Mouse (Mus musculus) common myeloid progenitor, adult 5-6 weeks (primary cell): ENCODE measurements around the gene Pnldc1. TPM values are rescaled to one million over a fixed set of nuclear protein-coding genes. Genes with fewer than 3 reads are reported as not detected.

Source experiments
- ATAC-seq: replicated peaks from 2 replicates; pipeline ENCODE4 v1.8.0; 2016; ENCODE audit warnings: low read depth, mild to moderate bottlenecking, moderate TSS enrichment, inconsistent platforms; ENCODE audit not compliant: poor library complexity, severe bottlenecking
- total RNA-seq: library from RNA; stranded (forward); fragments of 200-1000, 187-1606 nt; gene quantifications from 2 replicates; pipeline ENCODE4 v1.2.3, GENCODE M21; 2017

Gene Pnldc1
- total RNA-seq, 1 experiment from 2014 or later, result not detected

GRCm38 (mm10) chr17:12865407-12865806 is 44.6 kb downstream of the Pnldc1 start:
- ATAC-seq, result no peak

- no peak for ATAC-seq
Observed at GRCm38 (mm10) chr17:12864111-12864510, 45.9 kb downstream of the Pnldc1 start.

GRCm38 (mm10) chr17:12859006-12859520 is 51.0 kb downstream of the Pnldc1 start:
- no peak for ATAC-seq

- peak; percentile 85 for ATAC-seq
Observed at GRCm38 (mm10) chr17:12858072-12858471, 52.0 kb downstream of the Pnldc1 start.

DNA sequence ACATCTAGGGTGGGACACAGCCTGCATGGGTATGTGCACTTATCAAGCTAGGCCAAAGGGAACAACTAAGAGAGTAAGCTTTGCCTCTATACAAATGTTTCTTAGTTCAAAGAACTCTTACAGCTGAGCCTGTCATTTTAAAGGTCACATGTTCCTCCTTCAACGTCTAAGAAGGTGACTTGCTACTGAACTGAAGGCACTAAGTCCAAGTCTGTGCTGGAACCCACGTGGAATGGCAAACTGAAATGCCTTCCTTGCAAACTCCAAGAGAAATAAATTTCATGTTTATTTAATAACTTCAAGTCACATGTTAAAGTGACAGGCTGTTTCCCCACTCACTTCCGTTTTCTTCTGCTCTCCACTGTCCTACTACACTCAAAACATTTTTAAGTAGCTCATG is 52.6 kb downstream of the Pnldc1 start:
- ATAC-seq, result no peak

GRCm38 (mm10) chr17:12854386-12854785 is 55.6 kb downstream of the Pnldc1 start:
- no peak for ATAC-seq

GRCm38 (mm10) chr17:12853821-12854220 is 56.2 kb downstream of the Pnldc1 start:
- peak; percentile 48; the same call in 1 of the 2 replicates for ATAC-seq

DNA sequence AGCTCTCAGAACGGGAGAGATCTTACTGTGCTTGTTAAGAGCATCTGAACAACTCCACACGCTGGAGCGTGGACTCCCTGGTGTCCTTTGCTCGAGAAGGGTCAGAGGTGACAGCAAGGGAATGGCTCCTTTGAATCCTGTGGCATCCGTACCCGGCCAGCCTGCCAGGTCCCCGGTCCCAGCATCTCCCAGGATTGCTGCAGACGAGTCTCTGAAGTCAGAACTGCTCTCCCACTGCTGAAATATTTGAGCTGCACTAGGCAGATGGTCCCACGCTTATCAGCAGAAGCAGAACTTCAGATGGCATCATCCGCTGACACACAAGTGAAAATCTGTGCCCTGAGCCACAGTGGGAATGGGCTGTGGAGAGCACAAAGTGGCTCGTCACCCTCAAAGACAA is 58.3 kb downstream of the Pnldc1 start:
- ATAC-seq, result no peak

DNA sequence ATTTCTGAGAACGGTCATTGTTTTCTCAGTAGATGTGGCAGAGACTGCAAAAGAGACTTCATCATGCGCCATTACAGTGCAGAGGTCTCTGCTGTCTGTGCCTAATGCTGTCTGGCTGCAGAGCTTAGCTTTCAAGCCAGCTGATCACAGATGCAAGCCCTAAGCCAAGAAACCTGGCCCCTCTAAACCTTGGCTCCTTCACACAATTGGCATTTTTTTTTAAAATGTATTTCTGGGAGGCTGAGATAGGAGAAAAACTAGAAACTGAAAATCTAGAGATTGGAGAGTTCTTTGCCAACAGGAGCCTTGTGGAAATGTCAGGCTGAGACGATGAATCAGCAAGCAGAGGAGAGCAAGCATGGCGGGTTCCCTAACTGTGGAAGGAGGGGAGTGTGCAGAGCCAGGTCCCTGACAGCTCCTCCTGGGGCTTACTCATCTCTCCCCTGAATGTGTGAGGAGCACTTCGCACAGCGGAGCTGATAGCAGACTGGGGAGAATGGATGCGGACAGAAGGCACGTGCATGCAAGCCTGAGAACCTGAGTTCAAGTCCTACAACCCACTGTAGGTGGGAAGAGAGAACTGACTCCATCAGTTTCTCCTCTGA is 60.1 kb downstream of the Pnldc1 start:
- ATAC-seq, result no peak

GRCm38 (mm10) chr17:12847736-12848135 is 62.3 kb downstream of the Pnldc1 start:
- no peak for ATAC-seq

DNA sequence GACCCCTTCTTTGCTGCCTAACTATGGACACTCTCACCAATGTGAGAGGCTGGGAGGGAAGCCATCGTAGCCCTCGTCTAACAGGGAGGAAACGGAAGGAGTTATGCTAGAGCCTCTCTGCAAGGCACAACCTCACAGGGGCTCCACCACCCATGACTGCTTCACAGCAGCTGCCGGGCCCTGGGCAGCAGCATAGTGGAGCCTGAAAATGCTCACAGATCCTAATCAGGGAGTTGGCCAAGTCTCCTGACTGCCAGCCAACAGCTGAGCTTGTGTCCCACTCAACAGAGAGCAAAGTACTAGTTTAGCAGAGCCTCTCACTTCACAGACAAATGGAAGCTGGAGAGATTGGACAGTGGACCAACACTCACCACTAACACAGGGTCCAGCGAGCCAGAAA is 63.6 kb downstream of the Pnldc1 start:
- no peak for ATAC-seq

DNA sequence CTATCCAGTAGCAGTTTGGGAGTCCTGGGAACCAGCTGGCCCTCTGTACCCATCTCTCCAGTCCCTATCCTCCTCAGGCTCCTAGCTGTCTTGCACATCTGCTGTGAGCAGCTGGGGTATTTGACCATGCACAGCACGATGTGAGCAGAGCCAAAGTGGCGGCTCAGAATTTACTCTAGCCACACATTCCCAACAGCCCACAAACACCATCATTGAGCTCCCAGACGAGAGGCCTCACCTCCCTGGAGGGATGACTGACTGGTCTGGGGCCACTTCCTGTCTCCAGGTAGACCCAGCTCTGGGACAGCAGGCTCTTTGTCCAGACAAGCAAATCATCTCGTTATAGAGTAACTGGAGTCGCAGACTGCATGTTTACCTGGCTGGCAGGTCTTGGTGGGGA is 64.2 kb downstream of the Pnldc1 start:
- no peak for ATAC-seq

DNA sequence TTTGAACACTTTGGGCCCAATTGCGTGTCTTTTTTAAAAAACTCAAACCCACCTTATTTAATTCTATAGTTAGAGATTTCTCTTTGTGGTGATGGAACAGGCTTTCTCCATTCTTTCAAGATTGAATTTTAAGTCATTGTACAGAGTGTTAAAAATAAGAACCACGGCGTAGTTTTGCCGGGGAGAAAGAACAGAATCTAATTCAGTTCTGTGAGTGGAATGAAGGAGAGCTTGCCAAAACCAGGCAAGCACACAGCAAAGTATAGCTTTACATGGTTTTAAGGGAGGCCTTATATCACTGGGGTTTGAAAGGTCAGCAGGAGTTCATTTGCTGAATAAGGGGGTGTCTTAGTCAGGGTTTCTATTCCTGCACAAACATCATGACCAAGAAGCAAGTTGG is 65.5 kb downstream of the Pnldc1 start:
- ATAC-seq, result no peak

- ATAC-seq, result 0 out of 2 replicates have a peak, but pooled peaks have one; percentile 45
Observed at GRCm38 (mm10) chr17:12843826-12844225, 66.2 kb downstream of the Pnldc1 start.

GRCm38 (mm10) chr17:12839475-12840267 is 70.4 kb downstream of the Pnldc1 start:
- ATAC-seq, result no peak

Other genes with a start within 250 kb of the Pnldc1 start
- not detected in 2 replicates for gene Slc22a1, start 234.4 kb downstream of the Pnldc1 start, total RNA-seq
- gene Igf2r, start 140.6 kb downstream of the Pnldc1 start, total RNA-seq, result 5.8 and 7.3 TPM in 2 replicates
- not detected in 2 replicates for gene Mas1, start 42.1 kb downstream of the Pnldc1 start, total RNA-seq
- not detected in 2 replicates for gene Mrgprh, start 34.2 kb downstream of the Pnldc1 start, total RNA-seq
- gene Tcp1, start 5.5 kb upstream of the Pnldc1 start, total RNA-seq, result 929 and 961 TPM in 2 replicates
- 205 and 229 TPM in 2 replicates for gene Mrpl18, start 6.1 kb upstream of the Pnldc1 start, total RNA-seq
- gene Acat3, start 30.4 kb upstream of the Pnldc1 start, total RNA-seq, result 0.27 and 0.29 TPM in 2 replicates
- 14.9 and 17.3 TPM in 2 replicates for gene Acat2, start 50.5 kb upstream of the Pnldc1 start, total RNA-seq
- 274 and 376 TPM in 2 replicates for gene Wtap, start 83.9 kb upstream of the Pnldc1 start, total RNA-seq
- 77.1 and 80.1 TPM in 2 replicates for gene Sod2, start 96.6 kb upstream of the Pnldc1 start, total RNA-seq
- 0.73 TPM in 1 of 2 replicates, not detected in the other for gene Gpr31b, start 142.1 kb upstream of the Pnldc1 start, total RNA-seq
- gene Tcp10b, start 150.9 kb upstream of the Pnldc1 start, total RNA-seq, result 0.09 and 0.58 TPM in 2 replicates
- gene Unc93a, start 221.6 kb upstream of the Pnldc1 start, total RNA-seq, result not detected in 2 replicates